Mouse (Mus musculus) E14TG2a.4 (cell line): ENCODE measurements around the gene Nfatc3.

Experiments
- CTCF ChIP-seq: conservative IDR thresholded peaks from 2 replicates; pipeline ENCODE4 v1.5.1; 2014; ENCODE audit warnings: low read length
- POU5F1 ChIP-seq: IDR thresholded peaks from 2 replicates; pipeline ENCODE4 v1.6.1; 2014; ENCODE audit warnings: low read length, borderline replicate concordance

DNA sequence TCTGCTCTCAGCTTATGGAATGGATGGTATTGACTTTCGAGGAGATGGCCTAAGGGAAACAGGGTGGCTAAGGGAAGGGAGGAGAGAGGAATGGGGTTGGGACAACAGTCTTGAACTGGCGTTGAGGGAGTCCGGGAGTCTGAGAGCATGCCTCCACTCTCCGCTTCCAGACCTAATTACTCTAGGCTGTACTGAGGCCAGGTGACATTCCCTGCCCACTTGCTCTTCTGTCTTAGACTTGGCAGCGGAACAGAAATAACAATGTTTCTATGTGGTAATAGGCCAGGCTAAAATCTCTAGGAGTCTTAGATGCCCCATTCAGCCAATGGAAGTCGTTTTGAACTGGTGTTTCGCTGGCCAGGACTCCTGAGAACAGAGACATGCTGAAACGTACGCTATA lies 92.4 kb downstream of the Nfatc3 start:
- TF ChIP-seq CTCF (no peak), POU5F1 (no peak)
